Mouse (Mus musculus) kidney, postnatal 14 days (tissue): ENCODE measurements around the gene Kif26a.
A peak's percentile ranks its signal among the peaks of the same experiment; 100 is the strongest.

Experiments used
- DNase-seq: peaks from one replicate; pipeline ENCODE4 v3.0.0; 2022; ENCODE audit warnings: mixed read lengths

Gene Kif26a

GRCm38 (mm10) chr12:112223721-112224337 is 77.8 kb downstream of the Kif26a start:
- DNase-seq, result peak; percentile 36

GRCm38 (mm10) chr12:112226238-112226637 is 80.2 kb downstream of the Kif26a start:
- DNase-seq, result no peak

GRCm38 (mm10) chr12:112226656-112227055 is 80.6 kb downstream of the Kif26a start:
- DNase-seq, result no peak

GRCm38 (mm10) chr12:112229084-112229483 is 83.1 kb downstream of the Kif26a start:
- no peak for DNase-seq

GRCm38 (mm10) chr12:112230196-112230595 is 84.2 kb downstream of the Kif26a start:
- no peak for DNase-seq
